Mouse (Mus musculus) thymus, adult 18-20 months (tissue): ENCODE results near the gene Tcta.
"Not testable (repeated sequence)": the region's sequence is repeated elsewhere in the genome, so short reads cannot be mapped to it uniquely, and the experiment has no call there.

Source experiments
- DNase-seq, 2 experiments: peaks; one replicate each; pipeline ENCODE4 v3.0.0; 2022; ENCODE audit warnings: mixed read lengths in 2 of 2

Tcta gene

GRCm38 (mm10) chr9:108308141-108308540 is 2.2 kb upstream of the Tcta start:
- no peak for DNase-seq

- no peak for DNase-seq
These were observed 1.3 kb upstream of the Tcta start for GRCm38 (mm10) chr9:108307021-108307807.

GRCm38 (mm10) chr9:108306571-108306980 is 616 bp upstream of the Tcta start:
- DNase-seq, result peak; percentile 76 to 77

GRCm38 (mm10) chr9:108305170-108305569 is 790 bp downstream of the Tcta start:
- peak in 1 of 2 experiments; percentile 25 for DNase-seq

- no peak for DNase-seq
These were observed 1.2 kb downstream of the Tcta start for GRCm38 (mm10) chr9:108304716-108305115.

- no peak for DNase-seq
These were observed 4.1 kb downstream of the Tcta start for GRCm38 (mm10) chr9:108301853-108302252.

GRCm38 (mm10) chr9:108296453-108297355 is 9.3 kb downstream of the Tcta start, which contains the start of gene Amt:
Gene Amt (plus strand): TSS chr9:108296853.
- no peak for DNase-seq

GRCm38 (mm10) chr9:108290773-108291172 is 15.2 kb downstream of the Tcta start:
- no peak for DNase-seq

- peak; percentile 81 to 89 for DNase-seq
These were observed 15.8 kb downstream of the Tcta start, which contains the start of gene Nicn1 for GRCm38 (mm10) chr9:108290016-108290750. Gene Nicn1 (plus strand): TSS chr9:108290429.

- no peak for DNase-seq
These were observed 16.6 kb downstream of the Tcta start for GRCm38 (mm10) chr9:108289347-108289746.

GRCm38 (mm10) chr9:108287526-108288238 is 18.3 kb downstream of the Tcta start:
- not testable (repeated sequence) for DNase-seq

- DNase-seq, result no peak
These were observed 21.6 kb downstream of the Tcta start for GRCm38 (mm10) chr9:108284410-108284809.

GRCm38 (mm10) chr9:108280071-108280828 is 25.7 kb downstream of the Tcta start:
- no peak for DNase-seq

GRCm38 (mm10) chr9:108278697-108279450 is 27.1 kb downstream of the Tcta start:
- no peak for DNase-seq

- DNase-seq, result no peak
These were observed 30.7 kb downstream of the Tcta start for GRCm38 (mm10) chr9:108275331-108275659.

GRCm38 (mm10) chr9:108274476-108275330 is 31.3 kb downstream of the Tcta start:
- DNase-seq, result no peak

- no peak for DNase-seq
These were observed 32.5 kb downstream of the Tcta start for GRCm38 (mm10) chr9:108273485-108273884.

- no peak for DNase-seq
These were observed 33.3 kb downstream of the Tcta start for GRCm38 (mm10) chr9:108272691-108273090.

GRCm38 (mm10) chr9:108271941-108272340 is 34.0 kb downstream of the Tcta start:
- DNase-seq, result no peak

GRCm38 (mm10) chr9:108268701-108269100 is 37.3 kb downstream of the Tcta start:
- not testable (repeated sequence) for DNase-seq
